Mouse (Mus musculus) large intestine, adult 2 months (tissue): ENCODE data around the gene Dohh. TPM values are rescaled to one million over a fixed set of nuclear protein-coding genes. Genes with fewer than 3 reads are reported as not detected.

ENCODE experiments used
- DNase-seq: peaks from one replicate; pipeline ENCODE4 v3.0.0-alpha.2; 2012; ENCODE audit warnings: low read depth, low spot score
- WGBS: fragments of 180-500 bp; shearing (Covaris S2); methylation state at CpG from one replicate; pipeline ENCODE4 v1.1.7; 2018; 5-methylcytosine and 5-hydroxymethylcytosine counted together
- polyA plus RNA-seq: library from polyadenylated mRNA; depleted of rRNA; stranded (reverse); fragments of >200 nt; gene quantifications from 2 replicates; pipeline ENCODE4 v1.2.3, GENCODE M21; 2012

The Dohh gene
- polyA plus RNA-seq, 1 experiment = 48.2 TPM

- 17% methylated on average over 26 of the region's 26 CpGs for WGBS
- no peak for DNase-seq
Measured at GRCm38 (mm10) chr10:81413310-81414261, 29.4 kb downstream of the Dohh start.

GRCm38 (mm10) chr10:81414682-81415081, 30.5 kb downstream of the Dohh start:
- DNase-seq = no peak

- 45% methylated on average over 5 of the region's 5 CpGs for WGBS
- DNase-seq = no peak
Measured at GRCm38 (mm10) chr10:81415146-81415545, 30.9 kb downstream of the Dohh start.

GRCm38 (mm10) chr10:81415549-81416310, 31.5 kb downstream of the Dohh start:
- 46% methylated on average over 17 of the region's 17 CpGs for WGBS
- DNase-seq = no peak

GRCm38 (mm10) chr10:81416581-81417226, 32.5 kb downstream of the Dohh start:
- 4% methylated on average over 26 of the region's 26 CpGs for WGBS
- no peak for DNase-seq

- WGBS = 47% methylated on average over 12 of the region's 12 CpGs
- DNase-seq = no peak
Measured at GRCm38 (mm10) chr10:81417227-81418215, 33.3 kb downstream of the Dohh start.

- no peak for DNase-seq
- 70% methylated on average over 11 of the region's 11 CpGs for WGBS
Measured at GRCm38 (mm10) chr10:81418216-81419070, 34.2 kb downstream of the Dohh start.

GRCm38 (mm10) chr10:81419111-81419928, 35.1 kb downstream of the Dohh start:
- no peak for DNase-seq
- WGBS = 83% methylated on average over 10 of the region's 10 CpGs

GRCm38 (mm10) chr10:81420191-81420767, 36.1 kb downstream of the Dohh start:
- no peak for DNase-seq
- WGBS = 90% methylated on average over 40 of the region's 40 CpGs

GRCm38 (mm10) chr10:81421041-81421796, 37.0 kb downstream of the Dohh start:
- DNase-seq = no peak

GRCm38 (mm10) chr10:81421797-81422100, 37.5 kb downstream of the Dohh start:
- no peak for DNase-seq
- WGBS = 74% methylated on average over 5 of the region's 5 CpGs

More at GRCm38 (mm10) chr10:81421041-81421796, 37.0 kb downstream of the Dohh start:
- WGBS = 63% methylated on average over 4 of the region's 4 CpGs

- WGBS = 73% methylated on average over 6 of the region's 6 CpGs
- DNase-seq = no peak
Measured at GRCm38 (mm10) chr10:81422191-81422590, 38.0 kb downstream of the Dohh start.

- 80% methylated on average over 3 of the region's 3 CpGs for WGBS
Measured at GRCm38 (mm10) chr10:81422661-81423217, 38.5 kb downstream of the Dohh start.

GRCm38 (mm10) chr10:81423476-81424245, 39.4 kb downstream of the Dohh start:
- no peak for DNase-seq
- WGBS = 71% methylated on average over 4 of the region's 4 CpGs

More at GRCm38 (mm10) chr10:81422661-81423217, 38.5 kb downstream of the Dohh start:
- no peak for DNase-seq
